Mouse (Mus musculus) inflammation-experienced regulatory T-cells (primary cell): Measurements from ENCODE around the gene Zfp748. TPM values are rescaled to one million over a fixed set of nuclear protein-coding genes. Genes with fewer than 3 reads are reported as not detected.

Experiments used
- polyA plus RNA-seq, 2 experiments: library from polyadenylated mRNA; unstranded; fragments of 100-300 nt; shearing (Covaris generic); gene quantifications; one replicate each; pipeline ENCODE4 v1.2.1; 2017

Gene Zfp748
- 10 to 100 TPM; 16.6 to 20.8 TPM for polyA plus RNA-seq

GRCm38 (mm10) chr13:67553730-67554129 lies at the start of gene Zfp748:
Gene Zfp748, minus strand, starts transcription at chr13:67553830.

GRCm38 (mm10) chr13:67525753-67526410 lies 27.7 kb downstream of the Zfp748 start, which contains the start of the genes Gm26965 and Zfp87:
Gene Gm26965, minus strand, starts transcription at chr13:67526151.
Gene Zfp87, minus strand, starts transcription at chr13:67526177.

DNA sequence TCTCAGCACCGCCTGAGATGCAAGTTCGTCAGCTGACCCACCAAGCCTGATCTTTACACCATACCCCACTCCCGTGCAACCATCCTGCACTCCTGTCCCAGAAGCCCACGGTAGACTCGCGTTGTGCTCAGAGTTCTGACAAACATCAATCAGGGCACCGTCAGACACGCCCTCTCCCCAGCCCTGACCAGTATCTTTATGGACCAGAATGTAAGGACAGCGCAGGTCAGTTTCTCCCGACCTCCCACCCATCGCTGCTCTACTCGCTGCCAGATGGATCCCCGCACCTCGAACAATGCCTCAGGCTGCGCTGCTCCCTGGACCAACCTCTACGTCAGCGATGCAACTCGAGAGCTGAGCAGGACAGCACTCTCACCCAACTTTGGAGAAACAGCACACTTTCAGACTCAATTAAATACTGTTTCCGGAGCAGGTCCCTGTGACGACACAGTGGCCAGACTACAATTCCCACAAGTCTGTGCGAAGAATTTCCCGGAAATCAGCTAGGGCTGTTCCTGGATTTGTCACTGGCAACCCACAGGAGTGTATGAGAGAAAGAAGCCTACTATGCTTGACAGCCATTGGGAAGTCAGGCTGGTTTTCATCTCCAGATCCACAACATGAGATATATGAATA lies 53.4 kb downstream of the Zfp748 start, which contains the start of gene Zfp58:
Zfp58 (minus strand) TSS at position 472 of the 636 bp plus-strand sequence.

Other genes starting within 250 kb of the Zfp748 start
- gene Zfp457, start 247.3 kb downstream of the Zfp748 start, polyA plus RNA-seq: 1 to 10 TPM in 1 of 2 experiments, under 1 TPM in 1; 0.48 to 2.3 TPM
- gene Zfp595, start 221.3 kb downstream of the Zfp748 start, polyA plus RNA-seq: 1 to 10 TPM; 7.7 to 8.4 TPM
- 1 to 10 TPM in 1 of 2 experiments, under 1 TPM in 1; 0.90 to 1.3 TPM for gene Gm28044, start 193.3 kb downstream of the Zfp748 start, polyA plus RNA-seq
- gene Zfp953, start 193.2 kb downstream of the Zfp748 start, polyA plus RNA-seq: 1 to 10 TPM; 2.3 to 4.4 TPM
- 1 to 10 TPM in 1 of 2 experiments, under 1 TPM in 1; 0.63 to 3.1 TPM for gene Gm28041, start 178.1 kb downstream of the Zfp748 start, polyA plus RNA-seq
- 1 to 10 TPM; 5.9 to 9.4 TPM for gene Zfp456, start 178.0 kb downstream of the Zfp748 start, polyA plus RNA-seq
- gene Zfp429, start 154.0 kb downstream of the Zfp748 start, polyA plus RNA-seq: 10 to 100 TPM; 19.9 to 22.8 TPM
- gene Zfp459, start 132.4 kb downstream of the Zfp748 start, polyA plus RNA-seq: 1 to 10 TPM; 3.1 to 3.7 TPM
- 10 to 100 TPM in 1 of 2 experiments, 1 to 10 TPM in 1; 9.0 to 15.1 TPM for gene Zfp874a, start 102.2 kb downstream of the Zfp748 start, polyA plus RNA-seq
- 10 to 100 TPM in 1 of 2 experiments, 1 to 10 TPM in 1; 7.6 to 13.0 TPM for gene Zfp874b, start 69.6 kb downstream of the Zfp748 start, polyA plus RNA-seq
- gene Zfp58, start 53.3 kb downstream of the Zfp748 start, polyA plus RNA-seq: 10 to 100 TPM; 14.6 to 21.7 TPM
- gene Gm26965, start 27.7 kb downstream of the Zfp748 start, polyA plus RNA-seq: under 1 TPM in 1 of 2 experiments, not detected in 1; 0.36 TPM
- gene Zfp87, start 27.7 kb downstream of the Zfp748 start, polyA plus RNA-seq: 10 to 100 TPM; 37.3 to 43.0 TPM
- 1 to 10 TPM; 5.5 to 5.8 TPM for gene Zfp729b, start 55.9 kb upstream of the Zfp748 start, polyA plus RNA-seq
- 1 to 10 TPM; 1.0 to 3.9 TPM for gene Gm49345, start 83.9 kb upstream of the Zfp748 start, polyA plus RNA-seq
- 1 to 10 TPM; 6.9 to 8.2 TPM for gene Zfp729a, start 84.0 kb upstream of the Zfp748 start, polyA plus RNA-seq
- 10 to 100 TPM; 20.8 to 23.2 TPM for gene Zfp738, start 133.2 kb upstream of the Zfp748 start, polyA plus RNA-seq
- gene Zfp65, start 175.3 kb upstream of the Zfp748 start, polyA plus RNA-seq: 1 to 10 TPM; 5.8 to 6.7 TPM
- 1 to 10 TPM; 8.2 to 9.0 TPM for gene Zfp85, start 201.4 kb upstream of the Zfp748 start, polyA plus RNA-seq
- gene Zfp493, start 225.9 kb upstream of the Zfp748 start, polyA plus RNA-seq: 1 to 10 TPM in 1 of 2 experiments, under 1 TPM in 1; 0.90 to 1.2 TPM